Mouse (Mus musculus) gastrocnemius, postnatal 36 days (tissue): ENCODE measurements around the gene Smad1. TPM values are rescaled to one million over a fixed set of nuclear protein-coding genes. Genes with fewer than 3 reads are reported as not detected.

Experiments
- DNase-seq, 2 experiments: peaks; one replicate each; pipeline ENCODE4 v3.0.0; 2022
- intact Hi-C: fragments of 180-260 bp; cut with DNase I; formaldehyde crosslinking; loops from one replicate; pipeline ENCODE4 v1.15.1; 2025
- total RNA-seq, 2 experiments: library from RNA; stranded (reverse); gene quantifications; 2 replicates each; pipeline ENCODE4 v1.2.3; 2021

The Smad1 gene
- total RNA-seq, 2 experiments from 2014 or later = 8.8 to 10.4 TPM

DNA sequence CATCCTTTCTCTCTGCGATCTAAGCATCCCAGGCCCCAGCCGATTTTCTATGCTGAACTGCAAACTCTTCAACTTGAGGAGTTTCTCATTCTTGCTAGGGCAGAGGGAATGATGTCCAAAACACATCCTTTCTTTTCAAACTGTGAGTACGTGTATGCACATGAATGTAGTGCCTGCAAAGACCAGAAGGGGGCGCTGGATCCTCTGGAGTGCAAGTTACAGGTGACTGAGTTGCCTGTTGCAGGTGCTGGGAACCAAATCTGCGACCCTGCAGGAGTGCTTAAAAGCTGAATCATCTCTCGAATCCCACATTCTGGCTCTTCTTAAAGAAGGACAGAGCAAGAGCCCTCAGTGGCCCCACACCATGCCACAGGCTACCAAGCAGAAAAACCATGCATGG lies 13.0 kb downstream of the Smad1 start:
- intact Hi-C loops = no loop called here
- DNase-seq = no peak

DNA sequence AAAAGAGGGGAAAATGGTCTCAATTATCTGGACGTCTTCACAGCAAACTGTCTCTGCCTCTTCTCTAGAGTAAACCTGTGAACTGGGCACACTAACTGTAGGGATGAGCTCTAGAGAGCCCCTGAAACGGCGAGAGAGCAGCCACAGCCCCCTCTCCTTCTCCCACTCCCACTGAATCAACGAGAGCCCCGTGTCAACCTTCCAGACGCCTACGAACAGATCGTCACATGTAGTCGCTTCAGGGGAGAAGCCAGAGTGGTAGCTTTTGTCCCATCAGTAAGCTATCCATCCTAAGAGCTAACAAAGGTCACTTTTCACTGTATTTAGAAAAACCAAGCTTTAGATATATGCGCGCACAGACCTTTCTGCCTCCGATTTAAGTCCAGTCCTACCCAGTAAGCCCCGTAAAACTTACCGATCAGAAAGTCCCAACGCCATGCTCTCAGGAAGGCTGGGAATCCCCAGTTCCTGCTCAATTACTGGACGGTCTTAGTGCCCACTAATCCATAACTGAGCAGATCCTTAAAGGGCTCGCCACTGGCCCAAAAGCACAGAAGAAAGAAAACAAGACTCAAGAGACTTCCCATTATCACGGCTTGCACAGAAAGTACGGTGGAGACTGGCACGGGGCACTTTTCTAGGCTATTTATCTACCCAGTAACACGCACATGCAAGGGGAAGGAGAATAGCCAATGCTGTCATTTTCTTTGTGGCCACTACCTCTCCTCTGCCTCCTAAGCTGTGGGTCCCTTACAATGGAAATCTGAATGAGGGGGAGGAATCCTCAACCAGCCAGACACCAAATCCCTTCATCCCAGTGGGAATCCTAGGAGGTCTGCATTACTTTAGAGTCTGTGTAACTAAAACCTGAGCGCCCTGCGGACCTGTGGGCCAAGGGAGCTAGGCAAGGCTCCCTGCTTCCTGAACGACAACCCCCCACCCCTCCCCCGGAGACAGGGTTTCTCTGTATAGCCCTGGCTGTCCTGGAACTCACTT lies 14.7 kb downstream of the Smad1 start:
- DNase-seq = no peak
- intact Hi-C loops = no loop called here

DNA sequence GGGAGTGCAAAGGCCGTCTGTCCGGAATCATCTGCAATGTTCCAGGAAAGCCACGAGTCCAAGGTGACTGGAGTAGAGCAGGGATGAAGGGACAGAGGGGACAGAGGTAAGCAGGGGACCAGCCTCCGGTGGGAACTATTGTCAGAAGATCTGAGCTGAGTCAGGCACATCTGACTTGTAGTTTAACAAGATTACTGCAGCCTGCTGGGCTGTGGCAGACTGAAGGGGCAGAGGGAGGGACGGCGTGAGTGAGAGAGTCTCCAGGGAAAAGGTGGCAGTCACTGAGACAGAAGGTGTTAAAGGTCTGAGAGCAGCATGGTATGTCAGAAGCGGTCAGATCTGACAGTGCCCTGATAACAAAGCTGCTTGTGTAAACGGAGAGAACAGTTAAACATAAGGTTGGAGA lies 16.5 kb downstream of the Smad1 start:
- intact Hi-C loops = no loop called here
- no peak for DNase-seq

DNA sequence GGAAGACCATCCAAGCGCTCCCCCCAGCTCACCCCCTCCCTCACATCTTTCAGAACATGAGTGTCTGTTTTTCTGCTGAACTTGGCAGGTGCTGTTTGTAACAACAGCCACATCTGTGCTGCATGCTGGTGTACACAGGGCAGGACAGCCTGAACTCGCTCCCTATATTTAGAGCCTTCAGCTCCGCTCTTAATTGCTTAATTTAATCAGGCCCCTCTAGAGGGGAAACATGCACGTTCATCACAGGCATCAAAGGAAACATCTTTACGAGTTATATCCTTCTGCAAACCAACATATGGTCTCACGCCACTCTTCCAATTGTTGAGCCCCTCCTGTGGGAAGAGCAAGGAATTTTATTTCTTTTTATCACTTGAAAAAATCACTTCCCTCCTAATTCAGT lies 17.5 kb downstream of the Smad1 start:
- intact Hi-C loops = no loop called here
- DNase-seq = no peak

DNA sequence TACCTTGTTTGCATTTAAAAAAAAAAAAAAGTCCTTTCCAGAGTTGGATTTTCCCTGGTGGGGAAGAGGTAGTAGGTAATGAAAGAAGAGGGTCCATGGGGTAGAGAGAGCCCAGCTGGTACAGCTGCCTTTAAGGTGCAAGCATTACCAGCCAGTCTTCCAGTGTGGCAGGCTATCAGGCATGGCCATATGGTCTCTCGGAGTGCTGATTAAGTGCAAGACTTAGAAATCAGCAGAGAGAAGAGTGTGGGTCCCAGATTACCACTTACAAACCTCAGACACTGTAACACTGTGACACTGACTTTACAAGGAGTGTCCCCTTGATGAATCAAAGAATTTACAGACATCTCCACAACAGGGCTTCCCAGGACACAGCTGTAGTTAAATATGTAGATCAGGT lies 18.9 kb downstream of the Smad1 start:
- intact Hi-C loops = no loop called here
- DNase-seq = no peak

DNA sequence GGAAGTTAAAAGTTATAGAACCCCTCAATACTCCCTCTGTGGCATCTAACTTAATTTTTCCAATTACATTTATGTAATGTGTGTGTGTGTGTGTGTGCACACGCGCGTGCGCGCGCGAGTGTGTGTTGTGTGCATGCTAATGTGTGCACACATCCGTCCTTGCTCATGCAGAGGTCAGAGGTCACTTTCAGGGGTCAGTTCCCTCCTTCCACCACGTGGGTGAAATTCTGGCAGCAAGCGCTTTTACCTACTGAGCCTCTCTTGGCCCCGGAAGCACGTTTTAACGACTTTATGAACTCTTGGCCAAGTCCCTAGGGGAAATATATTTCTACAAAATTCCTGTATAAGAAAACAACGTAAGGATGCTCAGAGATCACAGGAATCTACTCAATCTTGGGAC lies 19.3 kb downstream of the Smad1 start:
- no peak for DNase-seq
- intact Hi-C loops = no loop called here

DNA sequence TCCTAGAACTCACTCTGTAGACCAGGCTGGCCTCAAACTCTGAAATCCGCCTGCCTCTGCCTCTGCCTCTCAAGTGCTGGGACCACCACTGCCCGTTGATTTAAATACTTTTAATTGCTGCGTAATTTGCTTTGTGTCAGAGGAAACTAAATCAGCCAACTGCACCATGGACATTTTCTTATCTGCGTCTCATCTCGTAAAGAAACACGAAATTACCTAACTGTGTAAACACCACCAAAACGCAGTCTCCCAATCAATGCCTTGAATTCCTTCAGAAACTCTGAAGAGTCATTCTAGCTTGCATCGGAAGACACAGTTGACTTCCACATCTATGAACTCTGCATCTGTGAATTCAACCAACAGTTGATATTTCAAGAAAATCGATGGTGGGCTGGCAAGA lies 22.7 kb downstream of the Smad1 start:
- no peak for DNase-seq
- intact Hi-C loops = no loop called here

DNA sequence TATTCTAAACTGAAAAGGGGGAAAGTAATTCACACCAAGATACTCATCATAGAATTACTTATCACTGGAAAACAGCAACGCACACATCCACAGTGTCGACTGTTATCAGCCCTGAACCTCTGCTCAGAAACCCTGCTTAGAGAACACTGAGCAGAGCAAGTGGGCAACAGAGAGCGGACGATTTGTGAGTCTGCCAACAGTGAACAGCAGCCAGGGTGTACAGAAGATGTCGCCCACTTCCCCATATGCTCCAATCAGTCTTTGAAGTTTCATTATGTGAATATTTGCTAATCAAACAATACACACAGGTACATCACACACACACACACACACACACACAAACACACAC lies 23.6 kb downstream of the Smad1 start:
- intact Hi-C loops = no loop called here
- no peak for DNase-seq

DNA sequence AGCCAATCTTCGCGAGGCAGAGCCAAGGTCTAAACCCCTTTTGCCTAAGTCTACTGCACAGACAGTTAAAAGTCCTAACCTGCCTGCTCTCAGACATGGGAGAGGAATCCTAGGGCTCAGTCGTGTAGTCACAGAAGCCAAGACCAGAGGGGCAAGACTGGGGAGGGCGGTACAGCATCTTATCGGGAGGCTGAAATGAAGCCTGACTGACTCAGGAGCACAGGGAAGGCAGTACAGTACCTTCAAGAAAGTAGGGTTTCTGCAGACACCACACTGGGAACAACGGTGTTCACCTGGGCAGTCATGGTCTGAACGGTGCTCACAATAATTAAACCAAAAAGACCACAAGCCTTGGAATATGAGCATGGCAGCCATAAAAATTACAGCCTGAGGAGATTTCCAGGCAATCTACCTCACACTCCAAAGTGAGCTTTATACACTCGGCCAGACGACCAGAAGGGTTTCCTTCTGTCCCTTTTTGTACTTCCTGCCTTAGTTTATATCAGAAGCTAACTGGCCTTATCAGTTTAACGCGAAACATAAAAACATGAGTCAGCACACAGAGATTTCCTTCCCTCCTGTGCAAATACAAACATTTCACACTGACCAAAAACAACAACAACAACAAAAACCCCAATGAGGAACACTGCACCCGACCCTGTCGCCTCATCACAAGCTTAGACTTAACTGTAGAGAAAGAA lies 24.1 kb downstream of the Smad1 start:
- intact Hi-C loops = no loop called here
- DNase-seq = no peak

DNA sequence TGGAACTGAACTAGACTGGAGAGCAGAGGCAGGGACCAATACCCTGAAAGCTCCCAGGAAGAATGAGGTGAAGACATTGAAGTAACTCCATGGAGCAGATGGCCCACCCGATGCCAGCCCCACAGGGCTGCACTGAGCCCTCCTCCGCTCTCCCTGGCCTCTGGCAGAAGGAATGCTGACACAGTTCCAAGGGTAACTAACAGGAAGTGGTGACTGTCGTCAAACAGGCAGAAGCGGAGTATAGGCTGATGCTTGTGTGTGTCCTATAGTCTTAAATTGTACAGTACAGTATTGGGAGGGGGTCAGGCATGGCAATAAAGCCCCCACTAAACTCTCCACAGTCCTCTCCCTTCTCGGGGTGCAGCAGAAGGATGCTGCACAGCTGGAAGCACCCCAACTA lies 24.9 kb downstream of the Smad1 start:
- DNase-seq = no peak

DNA sequence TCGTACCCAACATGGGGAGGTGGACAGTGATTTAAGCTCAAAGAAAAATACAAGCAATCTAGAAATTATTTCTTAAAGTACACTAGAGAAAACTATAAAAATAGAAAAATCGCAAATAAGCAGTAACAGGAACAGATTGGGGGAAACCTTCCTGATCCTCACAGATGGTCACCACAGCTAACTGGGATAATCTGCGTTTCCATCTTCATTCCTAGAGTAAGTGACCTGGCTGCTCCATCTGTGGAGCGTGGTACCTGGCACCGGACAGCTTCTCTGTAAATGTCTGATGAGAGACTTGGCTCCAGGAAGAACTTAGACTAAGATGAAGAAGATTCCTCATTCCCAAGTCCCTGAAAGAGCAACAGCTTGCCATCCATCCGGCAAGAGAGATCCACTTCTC lies 25.8 kb downstream of the Smad1 start:
- DNase-seq = no peak
- intact Hi-C loops = no loop called here

More for the DNA sequence above, 24.9 kb downstream of the Smad1 start:
- intact Hi-C loops = no loop called here

DNA sequence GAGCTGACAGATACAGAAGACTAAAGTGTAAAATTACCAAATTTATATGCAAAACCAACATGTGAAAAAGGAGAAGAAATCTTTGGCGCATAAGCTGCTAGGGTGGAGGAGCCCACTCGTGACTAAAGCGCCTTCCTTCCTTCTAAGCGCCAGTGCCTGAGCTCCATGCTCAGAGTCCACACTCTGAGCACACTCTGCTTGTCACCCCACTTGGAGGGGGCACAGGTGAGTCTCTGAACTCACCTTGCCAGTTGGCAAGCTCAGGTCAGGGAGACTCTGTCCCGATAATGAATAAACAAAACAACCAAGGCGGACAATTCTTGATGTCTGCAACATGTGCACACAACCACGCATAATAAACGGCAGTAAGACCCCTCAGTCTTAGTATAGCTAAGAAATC lies 26.4 kb downstream of the Smad1 start:
- DNase-seq = no peak
- intact Hi-C loops = no loop called here

DNA sequence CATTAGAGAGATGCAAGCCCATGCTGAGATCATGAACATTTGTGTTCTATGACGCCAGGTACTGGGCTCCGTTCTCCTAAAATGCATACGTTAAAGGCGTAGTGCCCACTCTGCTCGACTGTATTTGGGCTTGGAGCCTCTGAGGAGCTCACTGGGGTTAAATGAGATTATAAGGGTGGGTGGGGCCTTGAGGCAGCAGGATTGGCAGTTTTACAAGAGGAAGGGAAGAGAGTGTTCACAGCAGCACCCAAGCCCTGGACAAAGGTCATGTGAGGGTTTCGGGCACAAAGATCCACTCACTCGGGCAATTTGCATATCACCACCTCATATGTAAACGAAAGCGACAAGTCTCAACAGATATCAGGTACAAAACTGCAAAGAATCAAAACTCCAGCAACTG lies 26.8 kb downstream of the Smad1 start:
- no peak for DNase-seq
- intact Hi-C loops = no loop called here

DNA sequence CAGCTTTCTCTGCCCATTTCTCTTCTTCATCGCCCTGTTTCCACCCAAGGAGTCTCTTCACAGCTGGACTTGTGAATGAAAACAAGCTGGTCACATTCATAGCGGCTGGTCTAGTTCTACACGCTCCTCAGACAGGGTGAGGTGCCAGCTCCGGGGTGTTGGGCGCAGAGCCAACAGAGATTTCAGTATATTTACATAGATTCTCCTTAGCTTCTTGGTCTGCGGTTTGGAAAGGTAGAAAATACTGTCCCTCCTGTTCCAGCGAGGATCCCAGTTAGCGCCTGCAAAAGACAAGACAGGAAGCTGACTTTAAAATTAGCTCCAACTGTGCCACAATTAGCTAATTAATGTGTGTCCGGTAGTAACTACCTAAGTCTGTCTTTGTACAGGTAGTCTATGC lies 27.2 kb downstream of the Smad1 start:
- intact Hi-C loops = no loop called here
- DNase-seq = no peak

DNA sequence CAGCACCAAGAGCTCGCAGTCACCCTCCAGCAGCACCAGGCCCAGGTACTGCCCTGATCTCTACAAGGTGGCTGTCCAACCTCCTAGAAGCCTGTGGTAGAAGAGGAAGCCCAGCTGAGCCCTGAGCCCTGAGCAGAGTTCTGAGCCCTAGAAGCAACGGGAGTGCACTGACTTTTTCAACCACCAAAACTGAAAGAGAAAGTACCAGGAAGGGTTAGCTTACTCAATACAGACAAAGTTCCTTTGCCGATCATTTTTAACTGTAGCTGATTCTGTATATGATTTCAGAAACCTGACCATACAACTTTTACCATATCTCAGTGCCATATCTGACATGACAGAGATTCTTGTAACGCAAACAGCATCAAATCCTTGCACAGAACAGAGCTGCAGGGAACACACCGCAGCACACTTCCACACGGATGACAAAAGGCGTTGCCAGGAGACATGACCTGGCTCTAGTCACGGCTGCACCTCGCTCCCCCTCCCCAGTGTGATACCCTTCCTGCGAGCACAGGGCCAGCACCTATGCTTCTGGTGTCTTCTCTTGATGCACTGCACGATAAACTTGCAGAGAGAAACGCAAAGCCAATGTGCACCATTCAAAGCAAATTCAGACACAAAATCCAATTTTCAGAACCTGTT lies 28.6 kb downstream of the Smad1 start:
- intact Hi-C loops = no loop called here

DNA sequence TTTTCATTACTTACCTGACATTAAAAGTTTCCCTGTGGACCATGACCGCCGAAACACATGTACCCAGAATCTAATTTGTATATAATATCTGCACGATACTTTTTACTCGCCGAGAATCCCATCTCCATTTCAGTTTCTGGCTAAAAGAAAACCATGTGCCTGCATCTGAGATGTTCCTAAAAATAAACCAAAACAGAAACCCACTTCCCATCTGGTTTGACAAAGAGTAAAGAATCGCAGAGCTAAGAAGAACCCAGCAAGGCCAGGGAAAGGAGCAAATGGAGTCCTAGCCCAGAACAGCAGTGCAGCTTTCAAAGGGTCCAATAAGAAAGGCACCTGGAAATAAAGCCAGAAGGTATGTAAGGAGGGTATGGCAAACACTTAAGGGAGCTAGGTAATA lies 30.2 kb downstream of the Smad1 start:
- no peak for DNase-seq
- intact Hi-C loops = no loop called here

More for the DNA sequence above, 28.6 kb downstream of the Smad1 start:
- no peak for DNase-seq

DNA sequence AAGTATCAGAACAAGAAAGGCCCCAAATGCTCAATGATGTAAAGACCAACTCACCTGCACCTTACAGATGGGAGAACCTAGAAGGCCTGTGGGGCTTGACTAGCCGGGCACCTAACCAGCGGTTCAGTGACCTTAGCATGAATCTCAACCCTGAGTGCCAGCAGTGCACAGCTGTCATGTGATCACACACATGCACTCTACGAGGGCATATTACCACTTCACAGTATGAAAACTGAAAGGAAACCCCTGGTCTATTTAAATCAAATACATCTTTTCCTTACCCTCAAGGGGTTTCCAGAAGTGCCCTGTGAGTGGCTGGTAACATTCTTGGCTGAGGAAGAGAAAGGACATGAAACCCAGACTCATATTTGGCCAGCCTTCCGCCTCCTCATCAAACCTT lies 31.4 kb downstream of the Smad1 start:
- intact Hi-C loops = no loop called here
- no peak for DNase-seq

DNA sequence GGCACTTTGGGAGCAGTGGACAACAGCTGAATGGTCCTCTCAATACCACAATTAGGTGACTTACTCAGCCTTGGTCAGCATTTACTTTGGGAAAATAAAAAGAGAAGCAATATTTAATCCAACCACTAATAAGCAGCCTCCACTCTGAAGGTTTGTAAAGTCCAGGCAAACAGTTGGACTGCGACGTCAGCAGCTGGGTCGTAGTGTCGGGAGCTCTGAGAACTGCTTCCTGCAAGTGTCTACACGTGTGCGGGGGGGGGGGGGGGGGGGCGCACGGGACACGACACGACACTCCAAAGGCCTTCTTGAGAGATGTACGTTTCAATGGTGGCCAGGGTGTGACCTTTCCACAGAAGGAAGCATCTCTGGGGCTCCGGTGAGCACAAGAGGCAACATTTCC lies 32.0 kb downstream of the Smad1 start:
- no peak for DNase-seq
- intact Hi-C loops = no loop called here

DNA sequence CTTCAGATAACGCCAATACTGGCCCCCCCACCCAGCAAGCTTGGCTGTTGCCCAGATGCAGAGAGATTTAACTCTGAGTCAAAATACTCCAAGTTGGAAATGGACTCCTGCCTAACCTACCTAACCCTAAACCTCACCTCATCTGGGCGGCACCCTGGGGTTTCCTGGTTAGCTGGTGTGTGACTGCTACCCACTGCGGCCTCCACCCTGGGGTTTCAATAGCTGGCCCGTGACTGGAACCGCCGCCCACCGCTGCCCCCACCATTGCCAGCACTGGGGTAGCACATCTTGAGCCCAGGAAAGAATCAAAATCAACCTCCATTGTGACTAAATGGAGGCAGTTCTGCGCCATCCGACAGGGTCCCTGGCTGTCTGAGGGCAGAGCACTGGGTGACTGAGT lies 33.1 kb downstream of the Smad1 start:
- DNase-seq = no peak
- intact Hi-C loops = no loop called here

DNA sequence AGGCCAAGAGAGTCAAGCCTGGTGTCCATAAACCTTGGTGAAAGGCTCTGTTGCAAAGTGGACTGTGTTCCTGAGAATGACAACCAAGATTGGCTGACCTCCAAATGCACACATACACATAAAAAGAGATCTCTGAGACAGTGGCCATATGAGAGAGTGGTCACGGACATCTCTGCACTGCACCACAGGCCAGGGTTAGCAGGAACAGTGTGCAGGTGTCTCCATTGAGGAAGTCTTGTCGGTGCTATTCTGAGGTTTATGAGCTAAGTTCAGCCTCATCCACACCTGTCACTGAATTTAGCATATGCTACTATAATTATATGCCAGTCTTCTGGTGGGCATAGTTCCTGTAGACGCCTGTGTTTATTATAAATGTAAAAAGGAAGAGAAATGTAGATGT lies 33.6 kb downstream of the Smad1 start:
- intact Hi-C loops = no loop called here
- DNase-seq = no peak

DNA sequence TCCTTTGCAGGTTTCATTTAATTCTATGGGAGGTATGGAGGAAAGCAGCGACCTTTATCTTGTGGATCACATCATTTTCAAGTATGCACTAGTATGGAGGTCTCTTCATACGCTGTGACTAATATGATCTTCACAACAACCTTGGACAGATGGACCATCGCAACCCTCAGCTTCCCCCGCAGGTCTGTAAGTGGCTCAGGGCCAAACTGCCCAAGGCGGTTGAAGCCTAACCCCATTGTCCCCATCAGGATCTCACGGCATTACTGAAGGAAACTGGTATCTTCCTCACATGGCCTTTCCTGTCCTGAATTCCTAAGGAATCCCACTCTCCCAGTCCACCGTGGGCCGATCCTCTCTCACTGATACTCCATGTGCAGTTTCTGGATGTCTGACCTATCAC lies 34.5 kb downstream of the Smad1 start:
- DNase-seq = no peak
- intact Hi-C loops = no loop called here

DNA sequence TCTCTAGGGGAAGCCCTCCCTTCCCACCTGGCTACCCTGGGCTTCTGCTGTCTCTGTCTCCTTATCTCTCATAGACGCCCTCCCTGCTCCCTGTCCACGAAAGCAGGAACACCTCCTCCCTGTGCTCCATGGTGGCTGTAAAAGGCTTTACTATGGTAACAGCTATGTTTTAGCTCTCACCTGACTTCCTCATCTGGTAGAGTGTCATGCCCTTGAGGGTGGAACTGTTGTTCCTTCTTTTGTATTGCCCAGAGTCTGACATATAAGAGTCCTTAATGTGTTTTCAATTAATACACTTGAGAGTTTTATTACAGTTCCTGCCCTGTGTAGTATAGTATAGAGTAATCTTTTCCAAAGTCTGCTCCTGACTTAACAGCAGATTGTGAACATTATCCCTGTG lies 36.9 kb downstream of the Smad1 start:
- DNase-seq = no peak
- intact Hi-C loops = no loop called here
